Mouse (Mus musculus): ENCODE results near the gene Smarce1. TPM values are rescaled to one million over a fixed set of nuclear protein-coding genes. Genes with fewer than 3 reads are reported as not detected.

Smarce1 gene
- polyA plus RNA-seq, 1 experiment from 2014 or later = 154 TPM

DNA sequence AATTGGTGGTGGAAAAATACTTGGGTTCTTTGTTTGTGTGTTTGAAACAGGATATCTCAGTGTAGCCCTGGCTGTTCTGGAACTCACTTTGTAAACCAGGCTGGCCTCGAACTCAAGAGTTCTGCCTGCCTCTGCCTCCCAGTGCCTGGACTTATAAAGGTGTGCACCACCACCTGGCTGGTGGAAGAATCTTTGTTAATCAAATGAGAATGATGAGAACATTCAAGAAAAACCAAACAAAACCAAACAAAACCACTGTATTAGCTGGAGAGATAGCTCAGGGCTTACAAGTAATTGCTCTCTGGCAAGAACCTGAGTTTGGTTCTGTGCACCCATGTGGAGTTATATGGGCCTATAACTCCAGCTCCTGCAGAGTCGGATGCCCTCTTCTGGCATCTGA, 61.4 kb downstream of the Smarce1 start:
- H3K4me3 ChIP-seq (replicated peaks; ENCODE audit: low read depth, low read length) = no peak overlapping the region
- no peaks in the 10 kb centered on the region for H3K9me3 ChIP-seq (replicated peaks; ENCODE audit: low read length)
- TF ChIP-seq CTCF (IDR thresholded peaks at IDR 0.05; ENCODE audit: low read depth) = no peak
- no peak overlapping the region for H3K9ac ChIP-seq (ENCODE audit: low read depth, low read length)
- DNase-seq (ENCODE audit: low spot score) = no peak
- no peak overlapping the region for H3K4me2 ChIP-seq (ENCODE audit: low read length)
- 89% methylated on average over 2 of the region's 2 CpGs for WGBS
- H3K27ac ChIP-seq = no peak overlapping the region
- H3K36me3 ChIP-seq (ENCODE audit: insufficient read depth, low read length) = no peaks in the 10 kb centered on the region
- H3K27me3 ChIP-seq (ENCODE audit: insufficient read depth, low read length) = no peaks in the 10 kb centered on the region
- no peak for ATAC-seq (replicated peaks; ENCODE audit: low FRiP score, low read depth)
- H3K4me1 ChIP-seq (replicated peaks; ENCODE audit: insufficient read depth, low read length) = no peaks in the 10 kb centered on the region

DNA sequence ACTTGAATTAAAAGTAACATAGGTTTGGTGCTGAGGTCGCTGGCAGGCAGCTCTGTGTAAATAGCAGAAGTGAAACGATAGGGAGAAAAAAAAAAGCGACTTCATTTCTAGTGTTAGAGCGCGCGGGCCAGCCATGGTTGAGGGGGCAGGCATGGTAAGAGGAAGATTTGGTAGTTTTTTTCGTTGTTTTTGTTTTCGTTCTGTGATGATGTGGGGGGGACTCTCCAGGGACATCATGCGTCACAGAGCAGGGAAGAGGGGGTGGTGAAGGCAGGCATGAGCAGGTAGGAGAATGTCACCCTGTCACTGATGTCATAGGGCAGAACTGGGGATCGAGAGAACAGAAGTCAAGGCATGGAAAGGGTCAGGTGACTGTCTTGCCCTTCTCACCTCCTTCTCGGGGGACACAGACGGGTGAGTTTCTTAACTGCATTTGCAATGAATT, 62.8 kb downstream of the Smarce1 start:
- TF ChIP-seq CTCF (IDR thresholded peaks at IDR 0.05; ENCODE audit: low read depth) = no peak
- no peak overlapping the region for H3K4me2 ChIP-seq (ENCODE audit: low read length)
- H3K27ac ChIP-seq = no peak overlapping the region
- ATAC-seq (replicated peaks; ENCODE audit: low FRiP score, low read depth) = no peak
- H3K36me3 ChIP-seq (ENCODE audit: insufficient read depth, low read length) = no peaks in the 10 kb centered on the region
- no peaks in the 10 kb centered on the region for H3K9me3 ChIP-seq (replicated peaks; ENCODE audit: low read length)
- no peaks in the 10 kb centered on the region for H3K27me3 ChIP-seq (ENCODE audit: insufficient read depth, low read length)
- no peaks in the 10 kb centered on the region for H3K4me1 ChIP-seq (replicated peaks; ENCODE audit: insufficient read depth, low read length)
- DNase-seq (ENCODE audit: low spot score) = no peak
- no peak overlapping the region for H3K4me3 ChIP-seq (replicated peaks; ENCODE audit: low read depth, low read length)
- 36% methylated on average over 12 of the region's 12 CpGs for WGBS
- H3K9ac ChIP-seq (ENCODE audit: low read depth, low read length) = no peak overlapping the region

- Histone ChIP-seq H3K4me1 (replicated peaks; ENCODE audit: insufficient read depth, low read length) (no peaks in the 10 kb centered on the region), H3K27me3 (ENCODE audit: insufficient read depth, low read length) (no peaks in the 10 kb centered on the region), H3K9me3 (replicated peaks; ENCODE audit: low read length) (no peaks in the 10 kb centered on the region), H3K9ac (ENCODE audit: low read depth, low read length) (no peak overlapping the region), H3K27ac (no peak overlapping the region), H3K4me2 (ENCODE audit: low read length) (no peak overlapping the region), H3K4me3 (replicated peaks; ENCODE audit: low read depth, low read length) (no peak overlapping the region), H3K36me3 (ENCODE audit: insufficient read depth, low read length) (no peaks in the 10 kb centered on the region)
- no peak for ATAC-seq (replicated peaks; ENCODE audit: low FRiP score, low read depth)
- TF ChIP-seq CTCF (IDR thresholded peaks at IDR 0.05; ENCODE audit: low read depth) = no peak
- 77% methylated on average over 7 of the region's 7 CpGs for WGBS
- DNase-seq (ENCODE audit: low spot score) = no peak
Measured at GRCm38 (mm10) chr11:99167576-99167975, 63.2 kb downstream of the Smarce1 start.

DNA sequence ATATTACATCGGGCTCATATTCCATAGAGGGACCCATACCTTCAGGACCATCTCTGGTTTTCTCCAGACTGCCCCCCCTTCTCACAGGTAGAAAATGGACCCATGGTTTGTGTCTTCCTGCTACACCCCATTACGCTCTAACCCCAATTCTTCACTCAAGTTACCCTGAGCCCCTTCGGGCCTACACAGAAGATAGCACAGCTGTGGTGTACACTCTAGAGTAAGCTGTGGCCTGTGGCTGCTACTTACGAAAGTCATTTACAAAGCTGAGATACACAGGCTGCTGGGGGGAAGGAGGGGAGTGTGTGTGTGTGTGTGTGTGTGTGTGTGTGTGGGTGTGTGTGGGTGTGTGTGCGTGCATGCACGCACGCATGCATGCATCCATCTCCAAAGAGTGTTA, 64.6 kb downstream of the Smarce1 start:
- Histone ChIP-seq H3K36me3 (ENCODE audit: insufficient read depth, low read length) (no peaks in the 10 kb centered on the region), H3K4me2 (ENCODE audit: low read length) (no peak overlapping the region), H3K27ac (no peak overlapping the region), H3K9ac (ENCODE audit: low read depth, low read length) (no peak overlapping the region), H3K27me3 (ENCODE audit: insufficient read depth, low read length) (no peaks in the 10 kb centered on the region), H3K4me1 (replicated peaks; ENCODE audit: insufficient read depth, low read length) (no peaks in the 10 kb centered on the region), H3K4me3 (replicated peaks; ENCODE audit: low read depth, low read length) (no peak overlapping the region), H3K9me3 (replicated peaks; ENCODE audit: low read length) (no peaks in the 10 kb centered on the region)
- DNase-seq (ENCODE audit: low spot score) (no peak), ATAC-seq (replicated peaks; ENCODE audit: low FRiP score, low read depth) (no peak)
- no peak for TF ChIP-seq CTCF (IDR thresholded peaks at IDR 0.05; ENCODE audit: low read depth)
- WGBS = 98% methylated on average over 7 of the region's 7 CpGs

GRCm38 (mm10) chr11:99165031-99165752, 65.6 kb downstream of the Smarce1 start:
- ATAC-seq (replicated peaks; ENCODE audit: low FRiP score, low read depth) (no peak), DNase-seq (ENCODE audit: low spot score) (no peak)
- 68% methylated on average over 11 of the region's 11 CpGs for WGBS
- H3K4me3 ChIP-seq (replicated peaks; ENCODE audit: low read depth, low read length) = no peak overlapping the region
- H3K36me3 ChIP-seq (ENCODE audit: insufficient read depth, low read length) = no peaks in the 10 kb centered on the region
- no peak overlapping the region for H3K9ac ChIP-seq (ENCODE audit: low read depth, low read length)
- no peaks in the 10 kb centered on the region for H3K27me3 ChIP-seq (ENCODE audit: insufficient read depth, low read length)
- TF ChIP-seq CTCF (IDR thresholded peaks at IDR 0.05; ENCODE audit: low read depth) = no peak
- H3K9me3 ChIP-seq (replicated peaks; ENCODE audit: low read length) = no peaks in the 10 kb centered on the region
- H3K27ac ChIP-seq = no peak overlapping the region
- no peak overlapping the region for H3K4me2 ChIP-seq (ENCODE audit: low read length)
- no peaks in the 10 kb centered on the region for H3K4me1 ChIP-seq (replicated peaks; ENCODE audit: insufficient read depth, low read length)

- H3K4me1 ChIP-seq (replicated peaks; ENCODE audit: insufficient read depth, low read length) = no peaks in the 10 kb centered on the region
- ATAC-seq (replicated peaks; ENCODE audit: low FRiP score, low read depth) (no peak), DNase-seq (ENCODE audit: low spot score) (no peak)
- 71% methylated on average over 10 of the region's 10 CpGs for WGBS
- H3K9me3 ChIP-seq (replicated peaks; ENCODE audit: low read length) = no peaks in the 10 kb centered on the region
- H3K36me3 ChIP-seq (ENCODE audit: insufficient read depth, low read length) = no peaks in the 10 kb centered on the region
- H3K4me3 ChIP-seq (replicated peaks; ENCODE audit: low read depth, low read length) = no peak overlapping the region
- no peaks in the 10 kb centered on the region for H3K27me3 ChIP-seq (ENCODE audit: insufficient read depth, low read length)
- H3K27ac ChIP-seq = no peak overlapping the region
- no peak for TF ChIP-seq CTCF (IDR thresholded peaks at IDR 0.05; ENCODE audit: low read depth)
- no peak overlapping the region for H3K9ac ChIP-seq (ENCODE audit: low read depth, low read length)
- no peak overlapping the region for H3K4me2 ChIP-seq (ENCODE audit: low read length)
Measured at GRCm38 (mm10) chr11:99162972-99163686, 67.7 kb downstream of the Smarce1 start.
